Mouse (Mus musculus): ENCODE results near the gene Srprb. TPM values are rescaled to one million over a fixed set of nuclear protein-coding genes. Genes with fewer than 3 reads are reported as not detected.

The Srprb gene
- total and polyA plus RNA-seq, 3 experiments = 21.2 to 26.7 (median 24.9) TPM

- no peaks in the 10 kb centered on the region for H3K4me1 ChIP-seq (ENCODE audit: insufficient read depth, low read depth, low read length)
- H3K4me3 ChIP-seq (ENCODE audit: low read depth, low read length) = no peak overlapping the region
- no peak for ATAC-seq (ENCODE audit: extremely low read depth, insufficient number of reproducible peaks, low FRiP score, poor library complexity, severe bottlenecking)
- TF ChIP-seq TAL1 (conservative IDR thresholded peaks at IDR 0.05; ENCODE audit: low read depth, low read length) = no peak
- no peak for TF ChIP-seq CTCF (IDR thresholded peaks at IDR 0.05; ENCODE audit: low read depth, low read length)
- TF ChIP-seq POLR2AphosphoS5 (IDR thresholded peaks at IDR 0.05; ENCODE audit: insufficient replicate concordance, low read depth, low read length) = no peak
- no peaks in the 10 kb centered on the region for H3K36me3 ChIP-seq (replicated peaks)
- H3K27me3 ChIP-seq (ENCODE audit: insufficient read depth, low read length) = peaks cover 21% of the 10 kb centered on the region; the same call in 1 of the 2 replicates
- DNase-seq (ENCODE audit: low spot score) = no peak
- no peaks in the 10 kb centered on the region for H3K9me3 ChIP-seq (replicated peaks)
These were observed 56.6 kb downstream of the Srprb start for GRCm38 (mm10) chr9:103145351-103145750.

- Histone ChIP-seq H3K9me3 (replicated peaks) (no peaks in the 10 kb centered on the region), H3K27me3 (ENCODE audit: insufficient read depth, low read length) (peaks cover 33% of the 10 kb centered on the region; the same call in 1 of the 2 replicates), H3K36me3 (replicated peaks) (no peaks in the 10 kb centered on the region), H3K4me3 (ENCODE audit: low read depth, low read length) (no peak overlapping the region), H3K4me1 (ENCODE audit: insufficient read depth, low read depth, low read length) (no peaks in the 10 kb centered on the region)
- ATAC-seq (ENCODE audit: extremely low read depth, insufficient number of reproducible peaks, low FRiP score, poor library complexity, severe bottlenecking) (no peak), DNase-seq (ENCODE audit: low spot score) (no peak)
- TF ChIP-seq POLR2AphosphoS5 (IDR thresholded peaks at IDR 0.05; ENCODE audit: insufficient replicate concordance, low read depth, low read length) = no peak
- TF ChIP-seq GATA2 (IDR thresholded peaks at IDR 0.05; ENCODE audit: borderline replicate concordance, low read depth, low read length) = no peak
- TF ChIP-seq GATA1 (IDR thresholded peaks at IDR 0.05; ENCODE audit: borderline replicate concordance, low read length) = no peak
- no peak for TF ChIP-seq CTCF (IDR thresholded peaks at IDR 0.05; ENCODE audit: low read depth, low read length)
- no peak for TF ChIP-seq TAL1 (conservative IDR thresholded peaks at IDR 0.05; ENCODE audit: low read depth, low read length)
These were observed 58.1 kb downstream of the Srprb start for GRCm38 (mm10) chr9:103143881-103144280.

GRCm38 (mm10) chr9:103141266-103141665 is 60.7 kb downstream of the Srprb start:
- Histone ChIP-seq H3K4me1 (ENCODE audit: insufficient read depth, low read depth, low read length) (no peaks in the 10 kb centered on the region), H3K4me3 (ENCODE audit: low read depth, low read length) (no peak overlapping the region), H3K36me3 (replicated peaks) (no peaks in the 10 kb centered on the region), H3K27me3 (ENCODE audit: insufficient read depth, low read length) (peaks cover 45% of the 10 kb centered on the region), H3K9me3 (replicated peaks) (no peaks in the 10 kb centered on the region)
- ATAC-seq (ENCODE audit: extremely low read depth, insufficient number of reproducible peaks, low FRiP score, poor library complexity, severe bottlenecking) (no peak), DNase-seq (ENCODE audit: low spot score) (no peak)
- no peak for TF ChIP-seq GATA1 (IDR thresholded peaks at IDR 0.05; ENCODE audit: borderline replicate concordance, low read length)
- TF ChIP-seq POLR2AphosphoS5 (IDR thresholded peaks at IDR 0.05; ENCODE audit: insufficient replicate concordance, low read depth, low read length) = no peak
- no peak for TF ChIP-seq CTCF (IDR thresholded peaks at IDR 0.05; ENCODE audit: low read depth, low read length)
- TF ChIP-seq TAL1 (conservative IDR thresholded peaks at IDR 0.05; ENCODE audit: low read depth, low read length) = no peak
- TF ChIP-seq GATA2 (IDR thresholded peaks at IDR 0.05; ENCODE audit: borderline replicate concordance, low read depth, low read length) = no peak

GRCm38 (mm10) chr9:103140384-103140783 is 61.6 kb downstream of the Srprb start:
- ATAC-seq (ENCODE audit: extremely low read depth, insufficient number of reproducible peaks, low FRiP score, poor library complexity, severe bottlenecking) (no peak), DNase-seq (ENCODE audit: low spot score) (no peak)
- peaks cover 48% of the 10 kb centered on the region for H3K27me3 ChIP-seq (ENCODE audit: insufficient read depth, low read length)
- H3K36me3 ChIP-seq (replicated peaks) = no peaks in the 10 kb centered on the region
- TF ChIP-seq POLR2AphosphoS5 (IDR thresholded peaks at IDR 0.05; ENCODE audit: insufficient replicate concordance, low read depth, low read length) = no peak
- TF ChIP-seq TAL1 (conservative IDR thresholded peaks at IDR 0.05; ENCODE audit: low read depth, low read length) = no peak
- TF ChIP-seq GATA2 (IDR thresholded peaks at IDR 0.05; ENCODE audit: borderline replicate concordance, low read depth, low read length) = no peak
- no peaks in the 10 kb centered on the region for H3K9me3 ChIP-seq (replicated peaks)
- no peak overlapping the region for H3K4me3 ChIP-seq (ENCODE audit: low read depth, low read length)
- H3K4me1 ChIP-seq (ENCODE audit: insufficient read depth, low read depth, low read length) = no peaks in the 10 kb centered on the region

- no peak for ATAC-seq (ENCODE audit: extremely low read depth, insufficient number of reproducible peaks, low FRiP score, poor library complexity, severe bottlenecking)
These were observed 62.5 kb downstream of the Srprb start for GRCm38 (mm10) chr9:103139481-103139880.

More at GRCm38 (mm10) chr9:103139481-103139880, 62.5 kb downstream of the Srprb start:
- Histone ChIP-seq H3K36me3 (replicated peaks) (no peaks in the 10 kb centered on the region), H3K4me1 (ENCODE audit: insufficient read depth, low read depth, low read length) (peaks cover 2% of the 10 kb centered on the region), H3K4me3 (ENCODE audit: low read depth, low read length) (no peak overlapping the region), H3K27me3 (ENCODE audit: insufficient read depth, low read length) (peaks cover 55% of the 10 kb centered on the region), H3K9me3 (replicated peaks) (no peaks in the 10 kb centered on the region)
- no peak for DNase-seq (ENCODE audit: low spot score)
- TF ChIP-seq GATA1 (IDR thresholded peaks at IDR 0.05; ENCODE audit: borderline replicate concordance, low read length) = no peak

Other genes starting within 250 kb of the Srprb start
- not detected in 2 replicates for gene Slco2a1, start 213.4 kb downstream of the Srprb start, total RNA-seq (2014; fragmentation: Nextera tagmentation)
- gene Slco2a1, start 213.4 kb downstream of the Srprb start, total RNA-seq (2017) = 0.11 and 0.17 TPM in 2 replicates
- gene Slco2a1, start 213.4 kb downstream of the Srprb start, polyA plus RNA-seq (2012) = 0.01 and 0.02 TPM in 2 replicates
- not detected in 2 replicates for gene Rab6b, start 90.3 kb downstream of the Srprb start, total RNA-seq (2014; fragmentation: Nextera tagmentation)
- gene Rab6b, start 90.3 kb downstream of the Srprb start, total RNA-seq (2017) = 0.06 and 0.16 TPM in 2 replicates
- not detected in 2 replicates for gene Rab6b, start 90.3 kb downstream of the Srprb start, polyA plus RNA-seq (2012)
- not detected in 2 replicates for gene Gm20425, start 28.2 kb upstream of the Srprb start, total RNA-seq (2014; fragmentation: Nextera tagmentation)
- not detected in 2 replicates for gene Gm20425, start 28.2 kb upstream of the Srprb start, total RNA-seq (2017)
- gene Gm20425, start 28.2 kb upstream of the Srprb start, polyA plus RNA-seq (2012) = 0.03 TPM in 1 of 2 replicates, not detected in the other
- gene Trf, start 28.3 kb upstream of the Srprb start, total RNA-seq (2014; fragmentation: Nextera tagmentation) = 1.6 and 7.4 TPM in 2 replicates
- gene Trf, start 28.3 kb upstream of the Srprb start, total RNA-seq (2017) = 26.8 and 33.4 TPM in 2 replicates
- gene Trf, start 28.3 kb upstream of the Srprb start, polyA plus RNA-seq (2012) = 0.21 TPM in 1 of 2 replicates, not detected in the other
- gene 1300017J02Rik, start 102.9 kb upstream of the Srprb start, total RNA-seq (2014; fragmentation: Nextera tagmentation) = 31.0 and 42.4 TPM in 2 replicates
- gene 1300017J02Rik, start 102.9 kb upstream of the Srprb start, total RNA-seq (2017) = 29.9 and 31.9 TPM in 2 replicates
- 5.7 and 6.9 TPM in 2 replicates for gene 1300017J02Rik, start 102.9 kb upstream of the Srprb start, polyA plus RNA-seq (2012)
- gene Topbp1, start 103.1 kb upstream of the Srprb start, total RNA-seq (2014; fragmentation: Nextera tagmentation) = 449 and 472 TPM in 2 replicates
- 273 and 298 TPM in 2 replicates for gene Topbp1, start 103.1 kb upstream of the Srprb start, total RNA-seq (2017)
- 40.9 and 59.7 TPM in 2 replicates for gene Topbp1, start 103.1 kb upstream of the Srprb start, polyA plus RNA-seq (2012)
- 160 and 162 TPM in 2 replicates for gene Cdv3, start 163.7 kb upstream of the Srprb start, total RNA-seq (2014; fragmentation: Nextera tagmentation)
- gene Cdv3, start 163.7 kb upstream of the Srprb start, total RNA-seq (2017) = 181 and 187 TPM in 2 replicates
- gene Cdv3, start 163.7 kb upstream of the Srprb start, polyA plus RNA-seq (2012) = 469 and 490 TPM in 2 replicates